Mouse (Mus musculus) erythroblast, adult 5-6 weeks (primary cell): ENCODE data around the gene Ciz1. TPM values are rescaled to one million over a fixed set of nuclear protein-coding genes. Genes with fewer than 3 reads are reported as not detected.

Source experiments
- ATAC-seq: replicated peaks from 2 replicates; pipeline ENCODE4 v1.8.0; 2016; ENCODE audit warnings: moderate number of reproducible peaks, mild to moderate bottlenecking, moderate TSS enrichment, inconsistent platforms; ENCODE audit not compliant: poor library complexity, low FRiP score, severe bottlenecking
- total RNA-seq, 2 experiments: library from RNA; stranded (forward) in 1 of 2; stranded (reverse) in 1 of 2; fragments of 150-400 nt in 1 of 2; fragments of 200-764, 138-1000 nt in 1 of 2; gene quantifications; 2 replicates each; pipeline versions ENCODE4 v1.2.3 to v1.2.4; 2015 to 2017; ENCODE audit warnings: low replicate concordance in 2 of 2

The Ciz1 gene
- total RNA-seq, 2 experiments from 2014 or later, result 33.5 to 38.2 TPM

- no peak for ATAC-seq
Observed at GRCm38 (mm10) chr2:32318709-32319585, 33.2 kb upstream of the Ciz1 start.

DNA sequence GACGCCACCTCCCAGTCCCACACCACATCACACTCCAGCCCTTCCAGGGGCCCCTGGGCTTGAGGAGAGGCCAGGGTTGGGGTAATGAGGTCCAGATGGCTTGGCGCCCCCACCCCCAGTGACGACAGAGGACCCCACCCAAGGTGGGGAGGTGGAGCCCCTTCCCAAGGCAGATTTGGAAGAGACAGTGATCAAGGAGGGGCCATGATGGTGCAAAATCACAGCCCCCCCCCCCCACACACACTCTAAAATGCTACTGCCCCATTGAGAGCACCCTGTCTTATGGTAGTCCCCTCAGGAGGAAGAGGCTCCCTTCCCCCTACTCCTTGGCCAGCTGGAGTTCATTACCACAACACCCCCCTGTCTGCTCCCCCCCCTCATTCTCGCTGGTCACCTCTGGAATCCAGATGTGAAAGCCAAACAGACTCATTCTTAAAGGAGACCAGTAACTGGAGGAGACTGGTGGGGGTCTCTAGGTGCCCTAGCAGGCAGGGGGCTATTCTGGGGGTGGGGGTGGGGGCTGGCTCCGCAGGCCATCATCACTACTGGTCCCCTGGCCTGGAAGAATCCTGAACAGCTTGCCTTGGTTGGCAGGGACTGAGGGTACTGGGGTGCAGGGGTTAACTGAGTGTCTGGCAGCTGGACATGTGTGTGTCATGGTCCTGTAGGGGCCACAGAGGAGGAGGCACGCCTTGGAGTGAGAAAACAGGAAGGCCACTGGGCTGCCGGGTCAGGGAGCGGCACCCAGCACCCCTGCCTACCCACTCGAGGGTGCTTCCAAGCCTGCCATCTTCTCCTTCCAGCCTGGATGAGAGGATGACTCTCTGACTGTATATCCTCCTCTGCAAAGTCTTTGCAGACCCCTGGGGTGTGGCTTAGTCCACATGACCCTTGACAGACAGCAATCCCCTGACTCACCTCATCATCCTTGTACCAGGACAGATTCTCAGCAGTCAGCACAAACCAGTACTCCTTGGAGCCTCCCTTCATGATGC is 32.2 kb upstream of the Ciz1 start:
- ATAC-seq, result no peak

- ATAC-seq, result no peak
Observed at GRCm38 (mm10) chr2:32320721-32321120, 31.4 kb upstream of the Ciz1 start.

- ATAC-seq, result no peak
Observed at GRCm38 (mm10) chr2:32321591-32322298, 30.4 kb upstream of the Ciz1 start.

DNA sequence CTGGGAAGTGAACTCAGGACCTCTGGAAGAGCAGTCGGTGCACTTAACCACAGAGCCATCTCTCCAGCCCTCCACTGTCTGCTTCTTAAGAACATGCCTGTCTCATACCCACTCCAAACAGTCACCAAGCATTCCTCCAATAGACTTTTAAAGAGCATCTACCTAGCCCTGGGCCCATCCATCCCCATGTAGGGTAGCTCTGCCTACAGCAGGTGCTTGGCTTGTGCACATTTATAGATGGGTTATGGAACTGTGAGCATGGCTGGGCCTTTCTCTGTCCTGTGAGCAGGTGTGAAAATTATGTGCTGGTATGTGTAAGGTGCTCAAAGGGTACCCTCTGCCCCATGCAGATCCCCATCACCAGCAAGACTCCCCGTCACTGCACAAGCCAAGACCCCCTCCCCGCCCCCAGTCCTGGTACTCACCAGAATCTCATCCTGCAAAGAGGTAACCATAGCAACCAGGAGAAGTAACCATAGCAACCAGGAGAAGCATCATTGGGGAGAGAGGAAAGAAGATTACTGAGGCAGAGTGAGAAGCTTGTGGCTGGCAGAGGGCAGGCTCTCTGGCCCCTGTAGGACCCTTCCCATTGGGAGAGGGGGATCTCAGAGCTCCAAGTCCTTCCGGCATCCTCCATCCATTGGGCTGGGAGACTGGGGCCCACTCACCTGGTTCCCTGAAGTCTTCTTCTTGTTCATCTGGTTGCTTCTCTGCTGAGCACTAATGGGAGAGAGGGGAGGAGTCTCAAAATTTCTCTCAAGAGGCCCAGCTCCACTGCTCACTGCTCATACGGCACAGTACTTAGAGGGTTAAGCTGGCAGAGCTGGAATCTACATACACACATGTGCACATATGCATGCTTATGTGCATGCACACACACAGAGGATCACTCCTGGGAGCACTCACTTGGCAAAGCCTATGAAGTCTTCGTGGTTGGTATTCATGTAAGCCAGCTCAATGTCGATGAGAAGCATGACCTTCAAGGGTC is 29.1 kb upstream of the Ciz1 start:
- ATAC-seq, result no peak

GRCm38 (mm10) chr2:32324322-32324721 is 27.8 kb upstream of the Ciz1 start:
- no peak for ATAC-seq

- ATAC-seq, result no peak
Observed at GRCm38 (mm10) chr2:32325342-32325741, 26.8 kb upstream of the Ciz1 start.

DNA sequence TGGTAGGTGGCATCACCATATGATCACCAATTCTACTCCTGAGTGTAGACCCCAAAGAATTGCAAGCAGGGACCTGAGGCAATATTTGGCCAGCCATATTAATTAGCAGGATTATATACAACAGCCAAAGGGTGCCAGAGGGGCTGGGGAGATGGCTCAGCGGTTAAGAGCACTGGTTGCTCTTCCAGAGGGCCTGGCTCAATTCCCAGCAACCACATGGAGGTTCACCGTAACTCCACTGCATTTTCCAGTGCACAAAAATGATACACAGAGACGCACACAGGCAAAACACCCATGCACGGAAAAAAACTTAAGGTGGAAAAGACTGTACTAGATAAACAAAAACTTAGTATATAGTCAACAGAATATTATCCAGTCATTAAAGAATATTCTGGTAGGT is 24.9 kb upstream of the Ciz1 start:
- ATAC-seq, result no peak

GRCm38 (mm10) chr2:32328911-32329460 is 23.1 kb upstream of the Ciz1 start:
- no peak for ATAC-seq

DNA sequence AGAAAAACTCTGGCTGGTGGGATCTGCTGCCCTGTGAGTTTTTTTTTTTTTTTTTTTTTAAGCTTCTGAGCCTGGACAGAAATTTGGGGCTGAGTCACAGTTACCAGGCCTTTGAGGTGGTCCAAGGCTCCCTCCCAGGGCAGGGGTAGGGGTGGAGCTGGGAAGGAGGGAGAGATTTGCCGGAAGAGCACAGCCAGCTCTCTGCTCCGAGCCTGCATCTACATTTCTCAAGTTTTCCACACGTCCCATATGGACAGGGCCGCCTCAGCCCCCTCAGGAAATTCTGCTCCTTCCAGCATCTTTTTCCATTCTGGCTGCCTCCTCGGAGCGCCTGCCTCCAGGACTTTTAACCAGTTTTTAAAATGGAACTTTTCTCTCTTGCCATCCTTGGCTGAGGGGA is 22.6 kb upstream of the Ciz1 start:
- no peak for ATAC-seq

DNA sequence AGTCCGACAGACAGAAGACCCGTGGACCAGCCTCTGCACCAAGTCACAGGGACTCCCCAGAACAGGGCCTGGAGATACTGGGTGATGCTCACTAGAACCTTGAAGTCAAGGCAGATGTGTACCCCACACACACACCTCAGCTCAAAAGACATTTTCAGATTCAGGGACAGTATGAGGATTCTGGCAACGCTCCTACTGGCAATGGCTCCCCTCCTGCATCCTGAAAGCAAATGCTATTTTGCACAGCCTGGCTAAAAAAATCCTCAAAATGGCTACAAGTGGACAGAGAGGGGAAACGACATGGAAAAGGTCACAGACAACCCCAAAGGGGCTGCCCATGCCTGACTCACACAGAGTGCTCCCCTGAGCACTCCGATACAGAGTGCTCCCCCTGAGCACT is 20.0 kb upstream of the Ciz1 start:
- no peak for ATAC-seq

GRCm38 (mm10) chr2:32335888-32336287 is 16.2 kb upstream of the Ciz1 start:
- no peak for ATAC-seq

DNA sequence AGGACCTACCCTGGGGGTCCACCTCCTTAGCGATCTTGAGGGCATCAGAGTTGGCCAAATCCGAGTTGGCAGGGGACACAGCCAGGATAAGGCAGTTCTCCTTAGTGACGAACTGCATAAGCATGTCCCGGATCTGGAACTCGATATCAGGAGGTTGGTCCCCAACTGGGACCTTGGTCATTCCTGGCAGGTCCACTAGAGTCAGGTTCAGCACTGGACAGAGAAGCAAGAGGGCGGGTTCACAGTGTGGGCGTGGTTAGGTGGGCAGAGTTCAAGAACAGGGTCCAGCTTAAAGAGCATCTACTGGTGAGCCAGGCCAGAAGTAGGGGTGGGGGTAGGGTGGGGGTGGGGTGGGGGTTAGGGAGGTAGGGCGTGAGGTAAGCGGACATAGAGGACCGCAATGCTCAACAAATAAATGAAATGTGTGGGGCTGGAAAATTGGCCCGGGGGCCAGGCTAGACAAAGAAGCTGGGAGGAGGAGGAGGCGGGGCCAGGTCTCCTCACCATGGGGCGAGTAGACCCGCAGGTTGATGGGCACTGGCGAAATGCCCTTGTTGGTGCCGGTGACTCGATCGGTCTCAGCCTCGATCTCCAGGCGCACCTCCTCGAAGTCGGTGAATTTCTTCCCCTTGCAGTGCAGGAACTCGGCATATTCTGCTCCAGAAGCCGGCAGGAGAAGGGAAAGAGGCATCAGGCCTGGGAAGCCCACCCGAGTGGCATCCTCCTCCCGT is 12.1 kb upstream of the Ciz1 start:
- no peak for ATAC-seq

- ATAC-seq, result no peak
Observed at GRCm38 (mm10) chr2:32340836-32341633, 11.1 kb upstream of the Ciz1 start.

DNA sequence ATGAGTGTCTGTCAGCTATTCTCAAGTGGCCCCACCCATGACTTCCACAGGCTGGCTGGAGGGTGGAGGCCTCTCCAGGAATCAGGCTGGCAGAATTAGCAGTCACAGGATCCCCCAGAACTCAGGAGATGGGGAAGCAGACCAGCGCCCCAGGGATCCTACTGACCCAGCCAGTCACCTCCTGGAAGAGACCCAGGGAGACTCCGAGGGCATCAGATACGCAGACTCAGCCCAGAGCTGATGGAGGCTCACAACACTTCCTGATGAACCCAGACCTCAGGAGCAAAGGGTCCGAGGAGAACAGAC is 10.5 kb upstream of the Ciz1 start:
- ATAC-seq, result no peak

GRCm38 (mm10) chr2:32342039-32342438 is 10.1 kb upstream of the Ciz1 start:
- no peak for ATAC-seq
